Mouse (Mus musculus): ENCODE data around the gene Neurl1b. TPM values are rescaled to one million over a fixed set of nuclear protein-coding genes. Genes with fewer than 3 reads are reported as not detected.

Neurl1b gene
- polyA plus RNA-seq, 1 experiment: 0.99 TPM

- H3K27ac ChIP-seq (replicated peaks; ENCODE audit: low read depth, low read length): no peak overlapping the region
- no peak overlapping the region for H3K4me3 ChIP-seq (ENCODE audit: insufficient read depth, low read depth, low read length)
- H3K4me1 ChIP-seq (ENCODE audit: control insufficient read depth, insufficient read depth, insufficient read length, low read length): peaks cover 25% of the 10 kb centered on the region
Measured at GRCm38 (mm10) chr17:26487266-26487665, 72.6 kb downstream of the Neurl1b start.

DNA sequence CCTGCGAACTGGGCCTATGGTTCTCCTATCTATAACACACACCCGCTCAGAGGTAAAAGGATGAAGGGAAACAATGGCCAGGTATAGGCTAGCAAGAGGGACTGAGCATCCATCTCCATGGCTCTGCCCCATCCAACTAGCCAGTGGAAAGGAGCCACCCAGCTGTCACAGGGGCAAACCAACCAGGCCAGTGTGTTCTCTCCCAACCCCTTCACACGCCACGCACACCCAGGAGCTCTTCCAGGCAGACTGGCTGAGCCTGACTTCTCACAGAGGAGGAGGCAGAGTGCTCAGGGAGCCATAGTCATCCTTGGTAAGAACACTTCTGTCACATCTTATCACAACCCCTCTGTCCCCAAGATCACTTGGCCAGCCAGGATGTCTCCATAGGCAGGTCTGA lies 73.3 kb downstream of the Neurl1b start:
- Histone ChIP-seq H3K27ac (replicated peaks; ENCODE audit: low read depth, low read length) (peak overlapping the region; percentile 83; the same call in 1 of the 2 replicates), H3K4me3 (ENCODE audit: insufficient read depth, low read depth, low read length) (no peak overlapping the region)

GRCm38 (mm10) chr17:26488711-26489403 lies 74.2 kb downstream of the Neurl1b start:
- no peak overlapping the region for H3K4me3 ChIP-seq (ENCODE audit: insufficient read depth, low read depth, low read length)
- H3K4me1 ChIP-seq (ENCODE audit: control insufficient read depth, insufficient read depth, insufficient read length, low read length): peaks cover 25% of the 10 kb centered on the region
- peak overlapping the region; percentile 94 for H3K27ac ChIP-seq (replicated peaks; ENCODE audit: low read depth, low read length)

More for the DNA sequence above, 73.3 kb downstream of the Neurl1b start:
- peaks cover 25% of the 10 kb centered on the region for H3K4me1 ChIP-seq (ENCODE audit: control insufficient read depth, insufficient read depth, insufficient read length, low read length)

DNA sequence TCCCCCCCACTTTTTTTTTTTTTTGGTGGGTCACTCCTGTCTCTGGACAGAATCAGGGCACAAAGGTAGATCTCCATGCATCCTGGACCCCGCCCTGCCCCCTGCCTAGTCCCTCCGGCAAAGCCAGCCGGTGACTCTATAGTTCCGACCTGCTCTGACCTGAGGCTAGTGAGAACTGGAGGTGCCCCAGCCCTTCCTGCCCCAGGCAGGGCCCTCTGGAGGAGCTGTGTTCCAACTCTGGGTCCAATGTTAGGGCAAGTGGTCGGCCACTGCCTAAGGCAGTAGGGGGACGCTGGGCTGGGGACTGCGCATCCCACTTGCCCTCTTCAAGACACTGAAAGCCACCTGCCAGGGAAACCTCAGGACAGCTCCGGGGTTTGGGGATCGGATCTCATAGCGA lies 75.4 kb downstream of the Neurl1b start:
- no peak overlapping the region for H3K4me3 ChIP-seq (ENCODE audit: insufficient read depth, low read depth, low read length)
- peak overlapping the region; percentile 14; the same call in 1 of the 2 replicates for H3K27ac ChIP-seq (replicated peaks; ENCODE audit: low read depth, low read length)
- H3K4me1 ChIP-seq (ENCODE audit: control insufficient read depth, insufficient read depth, insufficient read length, low read length): peaks cover 28% of the 10 kb centered on the region

- no peak overlapping the region for H3K4me3 ChIP-seq (ENCODE audit: insufficient read depth, low read depth, low read length)
- H3K4me1 ChIP-seq (ENCODE audit: control insufficient read depth, insufficient read depth, insufficient read length, low read length): peaks cover 28% of the 10 kb centered on the region
- H3K27ac ChIP-seq (replicated peaks; ENCODE audit: low read depth, low read length): peak overlapping the region; percentile 14; the same call in 1 of the 2 replicates
Measured at GRCm38 (mm10) chr17:26490910-26491309, 76.3 kb downstream of the Neurl1b start.

DNA sequence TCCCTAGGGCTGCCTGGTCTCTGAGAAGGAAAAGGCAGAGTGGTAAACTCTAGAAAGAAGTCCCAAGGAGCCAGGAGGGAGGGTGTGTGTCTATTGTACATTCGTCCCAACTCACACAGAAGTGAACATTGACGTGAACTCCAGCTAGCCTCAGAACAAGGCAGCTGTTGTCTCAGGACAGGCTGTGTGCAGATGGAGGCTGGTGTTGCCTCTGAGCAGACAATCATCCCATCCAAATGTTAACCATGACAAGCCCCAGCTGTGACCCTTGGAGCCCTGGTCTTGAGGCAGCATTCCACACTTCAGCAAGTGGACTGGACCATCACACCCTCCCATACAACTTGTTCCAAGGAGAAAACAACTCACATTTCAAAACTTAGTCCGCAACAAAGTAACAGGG lies 77.6 kb downstream of the Neurl1b start:
- peaks cover 32% of the 10 kb centered on the region for H3K4me1 ChIP-seq (ENCODE audit: control insufficient read depth, insufficient read depth, insufficient read length, low read length)
- H3K4me3 ChIP-seq (ENCODE audit: insufficient read depth, low read depth, low read length): no peak overlapping the region
- H3K27ac ChIP-seq (replicated peaks; ENCODE audit: low read depth, low read length): no peak overlapping the region; the same call in 1 of the 2 replicates

GRCm38 (mm10) chr17:26494642-26495468 lies 80.2 kb downstream of the Neurl1b start:
- H3K4me1 ChIP-seq (ENCODE audit: control insufficient read depth, insufficient read depth, insufficient read length, low read length): peaks cover 25% of the 10 kb centered on the region
- H3K27ac ChIP-seq (replicated peaks; ENCODE audit: low read depth, low read length): peak overlapping the region; percentile 85
- no peak overlapping the region for H3K4me3 ChIP-seq (ENCODE audit: insufficient read depth, low read depth, low read length)

Other genes with a start within 250 kb of the Neurl1b start
- not detected in 2 replicates for gene Pdia2, start 215.7 kb upstream of the Neurl1b start, polyA plus RNA-seq (2012; ENCODE audit: insufficient read depth, insufficient read length, missing spikeins)
- gene Rgs11, start 211.9 kb upstream of the Neurl1b start, polyA plus RNA-seq (2012; ENCODE audit: insufficient read depth, insufficient read length, missing spikeins): not detected in 2 replicates
- gene Arhgdig, start 207.0 kb upstream of the Neurl1b start, polyA plus RNA-seq (2012; ENCODE audit: insufficient read depth, insufficient read length, missing spikeins): 3.1 and 7.4 TPM in 2 replicates
- gene Fam234a, start 170.6 kb upstream of the Neurl1b start, polyA plus RNA-seq (2012; ENCODE audit: insufficient read depth, insufficient read length, missing spikeins): 42.0 and 48.6 TPM in 2 replicates
- gene Luc7l, start 161.9 kb upstream of the Neurl1b start, polyA plus RNA-seq (2012; ENCODE audit: insufficient read depth, insufficient read length, missing spikeins): 10.7 and 23.5 TPM in 2 replicates
- gene Ergic1, start 146.7 kb downstream of the Neurl1b start, polyA plus RNA-seq (2012; ENCODE audit: insufficient read depth, insufficient read length, missing spikeins): 124 and 179 TPM in 2 replicates
- 44.4 and 326 TPM in 2 replicates for gene Dusp1, start 147.3 kb downstream of the Neurl1b start, polyA plus RNA-seq (2012; ENCODE audit: insufficient read depth, insufficient read length, missing spikeins)
- gene Atp6v0e, start 248.4 kb downstream of the Neurl1b start, polyA plus RNA-seq (2012; ENCODE audit: insufficient read depth, insufficient read length, missing spikeins): 314 and 348 TPM in 2 replicates